Mouse (Mus musculus) frontal cortex, postnatal 14 days (tissue): Measurements from ENCODE around the gene Tsnaxip1.
A peak's percentile ranks its signal among the peaks of the same experiment; 100 is the strongest.

ENCODE experiments used
- DNase-seq, 2 experiments: peaks; one replicate each; pipeline ENCODE4 v3.0.0; 2022; ENCODE audit warnings: low spot score in 2 of 2

Tsnaxip1 gene

DNA sequence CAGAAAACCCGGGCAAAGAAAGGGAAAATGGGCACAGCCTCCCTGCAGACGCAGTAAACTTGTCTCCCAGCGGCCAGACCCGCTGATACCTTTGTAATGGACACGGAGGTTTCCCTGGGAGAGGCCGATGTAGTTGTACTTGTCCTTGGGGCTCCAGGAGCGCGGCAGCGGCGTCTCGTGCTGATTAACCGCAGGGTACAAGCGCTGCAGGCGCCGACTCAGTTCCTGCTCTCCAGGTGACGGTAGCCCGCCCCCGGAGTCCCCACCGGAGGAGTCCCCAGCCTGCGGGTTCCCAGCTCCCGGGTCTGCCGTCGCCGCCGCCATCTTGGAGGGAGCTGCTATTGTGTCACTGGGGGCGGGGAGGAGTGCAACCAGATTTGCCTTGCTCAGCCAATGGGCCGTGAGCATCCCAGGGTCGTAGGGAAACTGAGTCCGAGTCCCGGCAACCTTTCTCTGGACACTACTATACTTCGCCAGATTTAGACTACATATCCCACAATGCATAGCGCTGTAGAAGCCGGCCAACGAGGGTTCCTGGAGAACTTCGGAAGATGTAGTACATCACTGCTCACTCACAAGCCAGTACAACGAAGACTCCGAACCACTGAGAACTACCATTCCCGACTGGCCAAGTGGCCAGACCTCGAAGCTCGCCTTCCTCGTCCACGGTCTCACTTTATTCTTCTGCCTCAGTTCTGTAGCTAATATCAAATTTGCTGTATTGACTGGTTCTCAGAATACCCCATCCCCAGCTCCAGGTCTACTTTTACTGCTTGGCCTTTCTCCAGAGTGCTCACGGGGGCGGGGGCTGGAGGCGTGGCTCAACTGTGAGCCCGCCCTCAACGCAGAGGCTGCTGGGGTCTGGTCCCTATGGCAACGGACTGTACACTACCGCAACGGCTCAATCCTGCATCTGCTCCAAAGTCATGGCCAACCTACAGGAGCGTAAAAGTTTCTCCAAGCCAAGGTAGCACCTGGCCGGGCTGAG lies at the start of gene Tsnaxip1, which contains the start of gene Ranbp10:
TSS of gene Tsnaxip1 (plus strand) at position 871 of the 988 bp plus-strand sequence.
TSS of gene Ranbp10 (minus strand) at position 490 of the 988 bp plus-strand sequence.
- peak; percentile 97 to 98 for DNase-seq

GRCm38 (mm10) chr8:105777833-105778232 lies 49.7 kb upstream of the Tsnaxip1 start:
- no peak for DNase-seq

- DNase-seq, result no peak
Observed at GRCm38 (mm10) chr8:105780298-105780697, 47.2 kb upstream of the Tsnaxip1 start.

DNA sequence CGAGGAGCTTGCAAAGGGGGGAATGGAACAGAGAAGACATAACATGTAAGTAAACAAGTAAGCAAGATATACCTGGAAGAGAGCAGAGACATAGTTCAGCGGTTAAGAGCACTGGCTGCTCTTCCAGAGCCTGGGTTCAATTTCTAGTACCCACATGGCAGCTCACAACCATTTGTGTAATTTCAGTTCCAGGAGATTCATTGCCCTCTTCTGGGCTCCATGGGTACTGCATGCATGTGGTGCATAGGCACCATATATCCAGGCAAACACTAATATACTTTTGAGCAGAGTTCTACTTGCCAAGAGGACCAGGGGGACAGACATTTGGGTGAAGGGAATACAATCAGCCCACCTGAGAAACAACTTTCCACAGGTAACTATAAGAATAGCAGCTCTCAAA lies 39.3 kb upstream of the Tsnaxip1 start:
- DNase-seq, result no peak

GRCm38 (mm10) chr8:105788927-105789326 lies 38.6 kb upstream of the Tsnaxip1 start:
- DNase-seq, result no peak

DNA sequence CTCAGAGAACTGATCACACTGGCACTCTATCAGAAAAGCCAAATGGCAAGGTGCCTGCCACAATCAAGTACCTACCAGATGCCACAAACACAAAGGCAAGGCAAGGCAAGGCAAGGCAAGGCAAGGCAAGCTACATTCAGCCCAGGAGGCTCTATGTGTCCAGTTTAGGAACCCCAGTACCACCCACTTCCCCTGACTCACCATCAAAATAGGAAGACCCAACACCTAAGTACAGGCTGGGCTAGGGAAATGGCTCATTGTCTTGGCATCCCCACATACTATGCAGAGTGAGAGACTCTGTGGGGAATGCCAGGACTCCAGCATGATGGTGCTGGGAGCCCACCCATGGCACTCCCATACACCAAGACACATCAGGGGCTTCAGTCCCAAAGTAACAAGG lies 37.9 kb upstream of the Tsnaxip1 start:
- DNase-seq, result no peak

DNA sequence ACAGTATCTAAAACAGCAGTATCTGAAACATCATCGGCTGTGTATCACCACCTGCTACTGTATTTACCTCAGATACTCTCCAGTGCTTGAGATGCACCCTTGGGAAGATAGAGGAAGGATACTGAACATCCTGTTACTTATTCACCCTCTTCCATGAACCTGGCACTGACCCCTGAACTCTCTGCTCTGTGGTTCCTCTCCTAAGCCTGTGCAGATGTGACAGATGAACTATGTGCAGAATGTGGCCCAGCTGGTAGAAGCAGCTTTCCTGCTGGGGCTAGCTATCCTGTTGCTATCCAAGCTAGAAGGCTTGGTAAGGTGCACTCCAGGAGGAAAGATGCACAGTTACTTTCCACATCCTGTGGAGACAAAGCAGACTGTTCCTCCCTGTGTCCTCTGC lies 34.2 kb upstream of the Tsnaxip1 start:
- DNase-seq, result no peak

DNA sequence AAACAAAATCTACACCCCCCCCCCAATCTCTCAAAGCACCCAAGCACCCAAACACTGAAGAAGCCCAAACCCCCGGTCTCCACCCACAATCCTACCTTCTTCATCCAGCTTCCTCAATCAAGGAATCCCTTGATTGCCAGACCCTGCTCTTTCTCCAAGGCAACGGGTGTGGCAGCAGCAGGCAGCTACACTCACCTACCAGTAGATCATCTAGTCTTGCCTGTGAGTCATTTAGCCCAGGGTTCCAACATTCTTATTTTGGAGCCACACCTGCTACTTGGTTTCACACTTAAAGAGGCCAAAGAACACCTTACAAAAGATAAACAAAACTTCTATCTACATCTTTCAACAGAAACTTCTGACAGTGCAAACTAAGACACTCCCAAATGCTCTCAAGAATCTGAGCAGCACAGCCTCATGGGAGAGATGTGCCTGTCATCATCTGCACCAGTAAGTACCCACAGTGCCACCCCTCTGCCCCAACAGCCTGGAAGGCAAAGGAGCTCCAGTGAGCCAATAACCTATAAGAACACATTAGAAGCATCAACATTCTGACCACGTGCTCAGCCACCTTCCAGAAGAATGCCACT lies 33.4 kb upstream of the Tsnaxip1 start:
- no peak for DNase-seq

DNA sequence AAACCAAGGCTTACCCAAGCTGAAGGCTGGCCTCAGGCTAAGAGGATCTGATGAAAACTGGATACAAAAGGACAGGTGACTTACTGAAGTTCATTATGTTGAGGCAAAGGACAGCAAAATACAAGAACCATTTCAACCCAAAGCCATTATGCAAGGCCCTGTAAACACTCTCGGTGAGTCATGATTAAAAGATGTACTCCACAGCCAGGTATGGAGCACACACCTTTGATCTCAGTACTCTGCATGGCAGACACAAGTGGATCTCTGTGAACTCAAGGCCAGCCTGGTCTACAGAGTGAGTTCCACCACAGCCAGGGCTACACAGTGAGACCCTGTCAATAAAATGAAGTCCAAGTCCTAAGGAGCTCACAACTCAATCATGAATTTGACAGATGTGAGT lies 31.7 kb upstream of the Tsnaxip1 start:
- no peak for DNase-seq

DNA sequence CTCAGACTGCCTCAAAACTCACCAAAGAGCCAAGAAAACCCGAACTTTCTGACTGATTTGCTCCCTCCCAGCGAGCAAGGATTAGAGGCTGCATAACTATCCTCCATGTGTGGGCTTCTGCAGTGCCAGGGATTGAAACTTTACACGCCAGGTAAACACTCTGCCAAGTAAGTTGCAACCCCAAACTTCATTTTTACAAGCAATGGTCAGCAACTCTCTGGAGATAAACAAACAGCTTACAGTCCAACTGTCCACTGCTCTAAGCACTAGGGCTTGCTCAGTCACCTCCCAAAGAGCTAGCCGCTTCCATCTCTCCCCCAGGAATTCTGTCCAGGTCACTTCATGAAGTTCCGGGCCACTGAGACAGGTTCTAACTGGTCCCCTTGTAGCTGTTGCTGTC lies 29.1 kb upstream of the Tsnaxip1 start:
- DNase-seq, result no peak

DNA sequence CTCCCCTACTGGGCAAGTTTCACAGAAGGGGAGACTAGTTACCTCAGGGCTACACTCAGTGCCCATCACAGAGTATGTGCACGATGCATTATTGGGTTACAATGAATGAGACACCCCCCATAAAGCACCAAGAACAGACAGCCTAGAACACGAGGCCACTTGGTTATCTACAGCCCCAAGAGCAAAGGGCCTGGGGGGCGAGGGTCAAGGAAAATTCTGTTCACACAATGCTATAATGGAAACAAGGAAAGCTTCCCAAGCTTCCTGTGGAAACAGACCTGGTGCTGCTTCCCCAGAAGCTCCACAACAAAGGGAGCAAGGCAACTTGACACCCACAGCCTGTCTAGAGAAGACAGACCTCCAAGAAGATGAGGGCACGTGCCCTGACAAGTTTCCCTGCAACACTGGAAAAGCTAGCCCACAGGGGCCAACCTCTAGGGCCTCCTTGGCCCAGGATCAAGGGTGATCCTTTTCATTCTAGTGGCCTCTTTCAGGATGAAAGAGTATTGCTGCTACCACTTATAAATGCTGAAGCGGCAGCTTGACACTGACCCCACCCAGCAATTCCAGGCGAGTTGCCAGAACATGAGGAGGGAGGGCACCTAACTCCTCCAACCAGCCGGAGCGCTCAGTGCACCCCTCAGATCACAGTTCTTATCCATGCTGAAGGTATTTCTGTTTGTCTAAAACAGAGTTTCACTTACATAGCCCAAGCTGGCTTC lies 28.3 kb upstream of the Tsnaxip1 start:
- DNase-seq, result peak; percentile 22 to 33

DNA sequence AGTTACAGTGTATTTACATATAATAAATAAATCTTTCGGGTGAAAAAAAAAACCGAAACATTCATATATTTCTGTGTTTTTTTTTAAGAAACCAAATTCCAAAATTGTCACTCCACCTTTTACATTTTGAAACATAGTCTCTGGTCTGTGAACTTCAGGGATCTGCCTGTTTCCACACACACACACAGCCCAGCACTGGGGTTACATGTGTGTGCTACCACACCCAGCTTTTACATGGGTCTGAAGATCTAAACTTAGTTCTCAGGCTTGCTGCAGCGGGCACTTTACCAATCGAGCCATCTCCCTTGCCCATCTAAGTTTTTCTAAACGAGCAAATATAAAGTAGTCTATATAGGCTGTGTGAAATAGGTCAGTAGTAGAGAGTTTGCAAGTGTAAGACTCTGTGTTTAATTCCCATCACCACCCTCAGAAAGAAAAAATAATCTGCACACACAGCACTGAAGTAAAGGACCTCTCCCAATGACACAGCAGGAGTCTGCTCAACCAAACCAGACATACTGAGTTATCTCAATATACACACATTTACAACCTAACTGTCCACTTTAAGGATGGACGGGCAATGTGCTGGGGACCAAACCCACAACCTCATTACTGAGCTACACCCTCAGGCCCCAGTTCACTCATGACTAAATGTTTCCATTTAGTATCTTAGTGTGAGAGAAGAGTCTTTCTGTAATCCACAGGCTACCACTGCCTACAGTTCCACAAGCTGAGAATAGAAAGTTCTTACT lies 26.2 kb upstream of the Tsnaxip1 start:
- DNase-seq, result no peak

- no peak for DNase-seq
Observed at GRCm38 (mm10) chr8:105804797-105805196, 22.7 kb upstream of the Tsnaxip1 start.

DNA sequence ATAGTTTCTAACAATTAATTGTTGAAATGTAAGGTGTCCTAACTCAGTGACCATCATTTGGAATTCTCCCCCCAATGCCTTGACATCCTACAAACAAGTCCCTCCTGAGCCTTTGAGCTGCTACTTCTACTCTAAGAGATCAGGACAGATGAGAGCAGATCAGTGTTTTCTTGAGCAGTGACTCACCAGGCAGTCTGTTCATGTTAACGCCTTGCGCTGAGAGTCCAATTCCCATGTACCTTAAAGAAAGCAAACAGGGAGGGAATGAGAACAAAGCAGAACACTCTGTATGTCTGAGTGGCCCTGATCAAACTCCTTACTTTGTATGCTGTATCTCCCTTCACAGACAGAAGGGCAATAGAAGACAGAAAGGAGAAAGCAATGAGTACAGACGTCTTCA lies 22.2 kb upstream of the Tsnaxip1 start:
- DNase-seq, result no peak

GRCm38 (mm10) chr8:105805964-105806363 lies 21.6 kb upstream of the Tsnaxip1 start:
- DNase-seq, result no peak

GRCm38 (mm10) chr8:105807766-105808165 lies 19.8 kb upstream of the Tsnaxip1 start:
- no peak for DNase-seq

DNA sequence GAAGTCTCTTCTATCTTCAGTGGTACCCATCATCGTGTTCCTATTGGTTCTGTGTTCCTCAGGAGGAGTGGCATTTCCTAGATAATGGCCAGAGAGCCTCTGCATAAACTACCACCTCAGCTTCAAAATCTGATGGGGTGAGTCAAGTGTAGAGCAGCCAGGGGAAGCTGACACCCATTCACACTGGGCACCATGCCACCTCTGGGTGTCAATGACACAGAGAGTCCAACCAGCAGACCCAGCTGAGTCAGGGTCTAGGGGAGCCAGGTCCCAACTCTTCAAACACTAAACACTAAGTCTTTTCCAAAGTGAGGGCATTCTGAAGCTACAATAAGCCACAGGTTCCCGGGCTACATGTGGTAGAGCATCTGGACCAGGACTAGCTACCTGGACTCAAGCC lies 19.1 kb upstream of the Tsnaxip1 start:
- DNase-seq, result no peak

GRCm38 (mm10) chr8:105810245-105810786 lies 17.2 kb upstream of the Tsnaxip1 start:
- DNase-seq, result no peak

DNA sequence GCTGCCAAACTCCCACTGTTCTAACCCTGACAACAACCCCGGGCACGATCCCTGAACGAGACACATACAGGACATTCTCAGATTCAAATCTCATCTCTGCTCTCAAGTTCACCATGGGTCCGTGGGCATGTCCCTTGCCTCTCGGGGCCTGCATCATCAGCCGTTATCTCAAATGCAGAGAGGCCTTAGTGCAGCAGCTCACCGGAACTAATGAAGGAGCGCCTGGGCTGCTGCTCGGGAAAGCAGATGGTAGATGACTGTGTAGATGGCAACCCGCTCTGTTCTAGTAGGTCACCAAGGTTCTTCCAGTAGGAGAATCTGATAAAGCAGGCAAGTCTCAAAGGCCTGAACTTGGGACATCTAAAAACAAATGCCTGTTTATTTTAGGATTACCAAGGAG lies 16.5 kb upstream of the Tsnaxip1 start:
- no peak for DNase-seq

DNA sequence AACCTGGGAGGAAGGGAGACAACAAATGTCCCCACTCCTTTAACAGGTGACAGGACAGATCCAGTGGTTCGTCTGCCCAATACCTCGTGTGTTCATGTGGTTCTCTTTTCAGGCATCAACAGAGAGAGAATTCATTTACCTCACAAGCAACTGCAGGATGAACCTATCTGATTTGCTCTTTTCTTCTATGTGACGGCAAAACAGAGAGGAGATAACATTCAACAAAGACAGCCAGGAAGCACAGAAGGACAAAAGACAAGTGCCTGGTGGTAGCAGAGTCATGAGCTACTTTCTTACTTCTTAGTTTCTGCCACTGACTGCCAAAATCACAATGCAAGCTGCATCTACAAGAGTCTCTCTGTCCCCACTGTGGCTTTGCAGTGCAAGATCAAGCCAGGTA lies 16.0 kb upstream of the Tsnaxip1 start:
- DNase-seq, result no peak

DNA sequence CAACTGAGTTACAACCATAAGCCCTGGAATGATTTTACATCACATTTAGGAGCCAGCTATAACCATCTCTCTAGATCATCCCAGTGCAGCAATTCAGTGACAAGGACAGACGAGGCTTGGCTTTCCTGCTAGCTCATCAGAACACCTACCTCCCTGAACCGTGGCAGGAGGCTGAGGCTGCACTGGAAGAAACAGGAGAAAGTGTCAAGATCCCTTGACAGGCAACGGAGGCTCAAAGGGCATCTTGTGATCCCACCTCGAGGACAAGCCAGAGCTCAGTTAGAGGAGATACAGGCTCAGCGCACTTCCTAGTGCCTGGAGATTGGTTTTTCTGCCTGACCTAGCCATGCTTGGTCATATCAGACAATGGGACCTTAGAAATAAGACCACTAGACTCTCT lies 15.0 kb upstream of the Tsnaxip1 start:
- DNase-seq, result no peak
